Mouse (Mus musculus) thymus, adult 2 months (tissue): ENCODE measurements around the gene Icam2.

Experiments used
- CTCF ChIP-seq: fragments of 200-500 bp; IDR thresholded peaks from 2 replicates; pipeline ENCODE4 v1.5.1; 2012; ENCODE audit warnings: mild to moderate bottlenecking, control low read depth, low read length, moderate library complexity, borderline replicate concordance; ENCODE audit not compliant: control insufficient read depth, poor library complexity, insufficient read depth; ENCODE audit errors: extremely low read depth
- POLR2A ChIP-seq: fragments of 200-500 bp; IDR thresholded peaks from 2 replicates; pipeline ENCODE4 v1.6.1; 2012; ENCODE audit warnings: mild to moderate bottlenecking, low read length, control low read depth, moderate library complexity; ENCODE audit not compliant: control insufficient read depth, poor library complexity, insufficient read depth; ENCODE audit errors: extremely low read depth

DNA sequence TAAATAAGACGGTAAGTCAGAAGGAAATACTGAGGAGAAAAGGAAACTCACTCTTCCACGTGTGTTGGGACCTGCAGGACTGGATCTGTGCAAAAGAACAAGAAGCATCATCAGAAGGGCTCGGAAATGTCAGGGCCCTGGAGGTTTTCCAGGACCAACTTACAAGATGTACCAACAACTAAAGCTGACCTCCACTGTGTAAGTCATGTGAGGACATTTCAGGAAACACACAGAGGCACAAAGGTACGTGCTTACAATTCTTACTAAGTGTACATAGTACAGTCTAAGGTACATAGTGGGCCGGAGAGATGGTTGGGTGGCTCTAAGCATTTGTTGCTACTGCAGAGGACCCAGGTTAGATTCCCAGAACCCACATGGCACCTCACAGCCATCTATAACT, 49.2 kb upstream of the Icam2 start:
- no peak for TF ChIP-seq POLR2A
- no peak for TF ChIP-seq CTCF
